Mouse (Mus musculus) liver, embryonic 14.5 days (tissue): ENCODE data around the gene Sdhd.

Source experiments
- CTCF ChIP-seq: IDR thresholded peaks from 2 replicates; pipeline ENCODE4 v1.5.1; 2016; ENCODE audit warnings: antibody characterized with exemption, low read depth, control low read depth
- EP300 ChIP-seq: IDR thresholded peaks from 2 replicates; pipeline ENCODE4 v1.6.1; 2016; ENCODE audit warnings: antibody characterized with exemption, low read depth

DNA sequence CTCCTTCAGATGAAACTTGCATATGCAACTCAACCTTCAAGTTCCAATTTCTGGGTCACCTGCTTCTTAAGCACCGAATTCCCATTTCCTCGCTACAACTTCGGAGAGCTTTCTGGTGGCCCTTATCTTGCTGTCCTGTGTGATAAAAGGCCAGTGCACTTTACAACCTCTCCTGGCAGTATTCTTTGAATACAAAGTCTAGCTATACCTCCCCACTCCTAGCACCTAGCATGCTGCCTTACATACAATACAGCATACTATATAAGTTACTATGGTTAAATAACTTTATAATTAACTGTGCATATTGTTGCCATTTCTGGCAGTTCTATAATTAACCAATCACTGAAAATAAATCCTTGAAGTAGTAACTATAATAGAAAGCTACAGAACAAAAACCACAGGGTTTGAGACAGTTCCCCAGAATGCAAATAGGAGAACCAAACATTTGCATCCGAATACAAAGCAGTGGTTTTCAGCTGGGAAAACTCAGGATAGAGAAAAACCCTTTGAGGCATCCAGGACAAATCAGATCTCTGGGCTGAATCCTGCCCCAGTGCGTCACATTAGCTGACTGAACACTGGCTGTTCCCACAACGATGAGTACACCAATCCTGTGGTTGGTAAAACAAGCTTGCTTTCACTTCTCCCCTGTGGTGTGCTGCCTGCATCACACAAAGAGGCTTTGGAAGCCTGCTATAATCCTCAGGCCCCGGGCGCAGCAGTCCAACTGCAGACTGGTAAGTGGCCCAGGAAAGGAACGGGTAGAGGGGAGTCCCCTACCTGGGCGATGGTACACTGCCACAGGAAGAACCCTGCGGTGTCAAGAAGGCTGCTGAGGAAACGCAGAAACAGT, 49.1 kb downstream of the Sdhd start, which contains the start of gene Il18:
- no peak for TF ChIP-seq CTCF
- TF ChIP-seq EP300, result no peak
